Mouse (Mus musculus) embryonic facial prominence, embryonic 15.5 days (tissue): Measurements from ENCODE around the gene Scamp1. TPM values are rescaled to one million over a fixed set of nuclear protein-coding genes. Genes with fewer than 3 reads are reported as not detected.

Experiments used
- ATAC-seq: fragments of 200-750 bp; cut with Nextera tagmentation; 2 replicates; pipeline ENCODE4 v1.8.0; 2017; ENCODE audit warnings: low read depth, moderate TSS enrichment; ENCODE audit not compliant: insufficient number of reproducible peaks, low FRiP score, low TSS enrichment
- H3K27ac ChIP-seq: fragments of 300-500 bp; sonication (generic); replicated peaks from 2 replicates; pipeline ENCODE4 v1.5.1; 2015; ENCODE audit warnings: mild to moderate bottlenecking, inconsistent platforms
- H3K27me3 ChIP-seq: fragments of 300-500 bp; sonication (generic); 2 replicates; pipeline ENCODE4 v1.6.1; 2015; ENCODE audit warnings: inconsistent platforms
- H3K36me3 ChIP-seq: fragments of 300-500 bp; sonication (generic); 2 replicates; pipeline ENCODE4 v1.6.1; 2015; ENCODE audit warnings: mild to moderate bottlenecking, inconsistent platforms
- H3K4me1 ChIP-seq: fragments of 300-500 bp; sonication (generic); 2 replicates; pipeline ENCODE4 v1.6.1; 2015; ENCODE audit warnings: inconsistent platforms
- H3K4me2 ChIP-seq: fragments of 300-500 bp; sonication (generic); replicated peaks from 2 replicates; pipeline ENCODE4 v1.6.1; 2015; ENCODE audit warnings: mild to moderate bottlenecking, inconsistent platforms
- H3K4me3 ChIP-seq: fragments of 300-500 bp; sonication (generic); replicated peaks from 2 replicates; pipeline ENCODE4 v1.5.1; 2015; ENCODE audit warnings: mild to moderate bottlenecking, inconsistent platforms
- H3K9ac ChIP-seq: fragments of 300-500 bp; sonication (generic); 2 replicates; pipeline ENCODE4 v1.6.1; 2015; ENCODE audit warnings: inconsistent platforms
- H3K9me3 ChIP-seq: fragments of 300-500 bp; sonication (generic); replicated peaks from 2 replicates; pipeline ENCODE4 v1.6.1; 2016; ENCODE audit warnings: inconsistent platforms
- WGBS: fragments of 180-500 bp; shearing (Covaris S2); methylation state at CpG from one replicate; pipeline ENCODE4 v1.1.7; 2015; 5-methylcytosine and 5-hydroxymethylcytosine counted together
- polyA plus RNA-seq: library from polyadenylated mRNA; unstranded; fragments of >200 nt; fragmentation: Nextera tagmentation; extraction: Ambion mirVana; gene quantifications from 2 replicates; pipeline ENCODE4 v1.2.1, GENCODE M21; 2015

The Scamp1 gene
- polyA plus RNA-seq, 1 experiment from 2014 or later = 36.7 TPM

DNA sequence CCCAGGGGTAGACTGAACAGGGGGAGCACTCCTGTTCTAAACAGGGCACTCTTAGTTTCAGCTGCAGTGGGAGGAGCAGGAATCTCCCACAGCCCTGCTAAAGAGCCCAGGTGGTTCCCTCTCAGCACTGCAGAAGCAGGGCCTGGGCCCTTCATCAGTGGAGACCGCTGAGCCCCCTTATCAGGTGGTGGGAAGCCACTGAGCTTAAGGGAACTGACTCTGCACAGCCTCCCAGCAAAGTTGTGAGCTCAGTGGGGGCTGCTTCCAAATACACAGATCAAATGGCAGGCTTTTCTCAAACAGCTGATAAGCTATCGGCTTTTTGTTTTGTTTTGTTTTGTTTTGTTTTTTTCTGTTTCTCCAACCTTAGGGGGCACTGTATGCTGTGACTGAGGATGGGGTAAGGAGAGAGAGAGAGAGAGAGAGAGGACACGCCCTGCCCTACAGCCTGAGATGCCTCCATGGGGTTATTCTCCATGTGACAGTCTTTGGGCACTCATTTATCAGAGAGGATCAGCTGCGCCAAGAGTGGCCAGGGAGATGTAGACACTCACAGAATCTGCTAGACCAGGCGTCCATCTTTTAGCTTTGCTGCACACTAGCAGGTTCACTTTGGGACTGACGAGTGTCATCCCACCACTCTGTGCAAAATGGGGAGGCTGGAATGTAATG, 110.1 kb downstream of the Scamp1 start:
- Histone ChIP-seq H3K4me2 (peak overlapping the region; percentile 85), H3K4me3 (peak overlapping the region; percentile 45), H3K4me1 (peaks cover 48% of the 10 kb centered on the region), H3K36me3 (no peaks in the 10 kb centered on the region), H3K27me3 (no peaks in the 10 kb centered on the region), H3K27ac (no peak overlapping the region), H3K9ac (no peak overlapping the region), H3K9me3 (no peaks in the 10 kb centered on the region)
- no peak for ATAC-seq
- WGBS = 66% methylated on average over 6 of the region's 6 CpGs

DNA sequence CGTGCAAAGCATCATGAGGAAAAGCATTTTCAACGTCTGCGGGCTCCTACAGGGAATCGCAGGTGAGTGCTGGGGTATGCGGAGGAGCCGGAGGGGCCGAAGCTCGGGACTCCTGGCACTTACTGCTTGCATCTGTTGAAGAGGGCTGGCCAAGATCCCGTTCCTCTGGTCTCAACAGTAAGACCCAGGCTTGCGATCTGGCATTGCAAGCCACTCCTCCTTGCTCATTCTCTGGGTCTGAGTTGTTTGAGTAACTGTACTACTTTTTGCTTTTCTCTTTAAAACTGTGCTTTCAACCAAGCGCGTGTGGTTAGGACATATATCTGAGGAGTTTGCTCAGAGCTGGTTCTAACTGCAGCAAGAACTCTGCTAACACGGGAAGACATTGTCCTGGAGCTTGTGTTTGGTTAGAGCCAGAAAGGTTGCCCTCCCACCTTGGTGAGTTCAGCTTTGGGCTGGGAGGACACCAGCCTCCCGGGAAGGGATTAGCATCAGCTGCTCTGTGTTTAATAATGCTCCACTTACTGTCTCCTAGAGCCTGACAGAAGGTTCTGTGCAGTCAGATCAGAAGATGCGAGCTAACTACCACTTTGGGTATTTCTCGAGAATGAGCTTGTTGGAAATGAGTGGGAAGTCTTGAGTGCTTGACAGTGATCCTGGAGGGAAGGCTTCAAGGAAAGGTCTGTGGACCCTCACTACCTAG, 110.9 kb downstream of the Scamp1 start:
- Histone ChIP-seq H3K4me3 (peak overlapping the region; percentile 45), H3K27ac (peak overlapping the region; percentile 22; the same call in 1 of the 2 replicates), H3K9me3 (no peaks in the 10 kb centered on the region), H3K9ac (peak overlapping the region; percentile 6; the same call in 1 of the 2 replicates), H3K4me2 (peak overlapping the region; percentile 85), H3K36me3 (no peaks in the 10 kb centered on the region), H3K27me3 (no peaks in the 10 kb centered on the region), H3K4me1 (peaks cover 48% of the 10 kb centered on the region)
- no peak for ATAC-seq
- WGBS = 20% methylated on average over 16 of the region's 16 CpGs

- 3% methylated on average over 55 of the region's 55 CpGs for WGBS
- peak overlapping the region; percentile 45 for H3K4me3 ChIP-seq
- H3K9ac ChIP-seq = peak overlapping the region; percentile 12; the same call in 1 of the 2 replicates
- H3K4me1 ChIP-seq = peaks cover 40% of the 10 kb centered on the region
- no peaks in the 10 kb centered on the region for H3K9me3 ChIP-seq
- no peaks in the 10 kb centered on the region for H3K36me3 ChIP-seq
- ATAC-seq = peak; percentile 52; the same call in 1 of the 2 replicates
- H3K27ac ChIP-seq = peak overlapping the region; percentile 22
- no peaks in the 10 kb centered on the region for H3K27me3 ChIP-seq
- H3K4me2 ChIP-seq = peak overlapping the region; percentile 85
These were observed 111.8 kb downstream of the Scamp1 start for GRCm38 (mm10) chr13:94173633-94174576.

- no peaks in the 10 kb centered on the region for H3K36me3 ChIP-seq
- no peak overlapping the region for H3K27ac ChIP-seq
- no peaks in the 10 kb centered on the region for H3K27me3 ChIP-seq
- no peak for ATAC-seq
- no peak overlapping the region for H3K9ac ChIP-seq
- no peak overlapping the region for H3K4me2 ChIP-seq
- WGBS = 76% methylated on average over 15 of the region's 15 CpGs
- no peaks in the 10 kb centered on the region for H3K9me3 ChIP-seq
- no peak overlapping the region for H3K4me3 ChIP-seq
- peaks cover 30% of the 10 kb centered on the region for H3K4me1 ChIP-seq
These were observed 112.9 kb downstream of the Scamp1 start for GRCm38 (mm10) chr13:94172533-94173310.

- no peaks in the 10 kb centered on the region for H3K9me3 ChIP-seq
- H3K9ac ChIP-seq = no peak overlapping the region
- H3K4me2 ChIP-seq = no peak overlapping the region
- ATAC-seq = no peak
- no peak overlapping the region for H3K27ac ChIP-seq
- H3K4me1 ChIP-seq = peaks cover 29% of the 10 kb centered on the region
- H3K36me3 ChIP-seq = no peaks in the 10 kb centered on the region
- 76% methylated on average over 5 of the region's 5 CpGs for WGBS
- no peaks in the 10 kb centered on the region for H3K27me3 ChIP-seq
- no peak overlapping the region for H3K4me3 ChIP-seq
These were observed 114.0 kb downstream of the Scamp1 start for GRCm38 (mm10) chr13:94171612-94172011.

DNA sequence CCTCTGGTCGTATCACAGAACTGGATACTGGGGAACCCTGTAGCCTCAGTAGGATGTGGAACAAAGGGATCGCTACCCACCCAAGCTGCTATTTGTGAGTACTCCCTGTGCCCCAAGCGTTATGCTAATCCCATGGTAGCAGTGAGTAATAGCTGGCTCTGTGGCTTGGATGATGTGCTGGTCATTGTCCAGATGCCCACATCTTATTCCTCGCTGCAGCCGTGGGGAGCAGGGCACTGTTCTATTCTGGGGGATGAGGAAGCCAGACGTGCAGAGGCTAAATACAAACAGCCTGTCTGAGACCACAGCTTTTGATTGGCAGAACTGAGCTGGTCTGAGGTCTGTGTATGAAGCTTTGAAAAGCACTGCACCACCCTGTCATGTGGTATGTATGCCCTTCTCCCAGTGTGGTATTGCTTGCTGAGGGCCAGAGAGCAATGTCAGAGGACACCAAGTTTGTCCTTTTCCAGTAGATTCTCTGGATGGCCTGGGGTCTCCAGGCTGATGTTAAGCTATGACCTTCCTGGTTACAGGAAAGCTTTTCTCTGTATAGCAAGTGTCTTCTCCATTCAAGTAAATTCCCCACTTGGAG, 116.2 kb downstream of the Scamp1 start:
- H3K9ac ChIP-seq = no peak overlapping the region
- H3K9me3 ChIP-seq = no peaks in the 10 kb centered on the region
- H3K4me3 ChIP-seq = no peak overlapping the region
- ATAC-seq = peak; percentile 36; the same call in 1 of the 2 replicates
- 45% methylated on average over 6 of the region's 6 CpGs for WGBS
- no peaks in the 10 kb centered on the region for H3K27me3 ChIP-seq
- H3K27ac ChIP-seq = no peak overlapping the region
- H3K4me1 ChIP-seq = peaks cover 19% of the 10 kb centered on the region
- H3K36me3 ChIP-seq = no peaks in the 10 kb centered on the region
- H3K4me2 ChIP-seq = no peak overlapping the region

GRCm38 (mm10) chr13:94168319-94168718, 117.3 kb downstream of the Scamp1 start:
- no peak overlapping the region for H3K27ac ChIP-seq
- no peak overlapping the region for H3K9ac ChIP-seq
- no peaks in the 10 kb centered on the region for H3K27me3 ChIP-seq
- no peak for ATAC-seq
- no peaks in the 10 kb centered on the region for H3K36me3 ChIP-seq
- H3K4me3 ChIP-seq = no peak overlapping the region
- WGBS = 78% methylated on average over 5 of the region's 5 CpGs
- no peaks in the 10 kb centered on the region for H3K9me3 ChIP-seq
- peaks cover 8% of the 10 kb centered on the region for H3K4me1 ChIP-seq
- no peak overlapping the region for H3K4me2 ChIP-seq

DNA sequence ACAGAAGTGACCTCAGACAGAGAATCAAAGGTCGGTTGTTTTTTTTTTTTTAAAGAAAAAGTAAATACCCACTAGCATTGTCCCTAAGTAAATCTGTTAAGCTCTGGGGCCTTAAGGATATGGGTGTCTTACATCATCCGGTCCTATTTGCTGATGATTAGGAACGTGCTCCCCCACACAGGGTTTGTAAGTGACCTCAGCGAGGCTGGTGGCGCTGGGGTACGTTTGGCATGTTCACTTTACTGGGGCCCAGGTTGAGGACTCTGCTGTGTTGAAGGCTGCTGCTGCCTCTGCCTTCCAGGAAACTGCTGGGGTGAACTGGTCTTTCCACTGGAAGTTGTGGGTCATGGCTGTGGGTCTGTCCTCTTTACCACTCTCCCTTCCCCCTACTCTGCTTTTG, 121.2 kb downstream of the Scamp1 start:
- 68% methylated on average over 6 of the region's 6 CpGs for WGBS
- no peak overlapping the region for H3K9ac ChIP-seq
- no peak overlapping the region for H3K4me3 ChIP-seq
- H3K27me3 ChIP-seq = no peaks in the 10 kb centered on the region
- no peaks in the 10 kb centered on the region for H3K9me3 ChIP-seq
- no peaks in the 10 kb centered on the region for H3K36me3 ChIP-seq
- no peak for ATAC-seq
- H3K27ac ChIP-seq = no peak overlapping the region
- no peak overlapping the region for H3K4me2 ChIP-seq
- peaks cover 3% of the 10 kb centered on the region for H3K4me1 ChIP-seq

GRCm38 (mm10) chr13:94159478-94160220, 126.0 kb downstream of the Scamp1 start:
- Histone ChIP-seq H3K4me2 (no peak overlapping the region), H3K4me1 (peaks cover 25% of the 10 kb centered on the region), H3K27ac (peak overlapping the region; percentile 83), H3K36me3 (no peaks in the 10 kb centered on the region), H3K9me3 (no peaks in the 10 kb centered on the region), H3K27me3 (no peaks in the 10 kb centered on the region), H3K4me3 (no peak overlapping the region), H3K9ac (no peak overlapping the region)
- WGBS = 65% methylated on average over 7 of the region's 7 CpGs
- ATAC-seq = no peak
